Mouse (Mus musculus) CH12.LX (cell line): ENCODE data around the gene Hist2h2ac.

Experiments
- CHD1 ChIP-seq: IDR thresholded peaks from 2 replicates; pipeline ENCODE4 v1.6.1; 2012; ENCODE audit warnings: low read depth, low read length, improper control_type of control experiment, inconsistent platforms
- CTCF ChIP-seq, 2 experiments: IDR thresholded peaks in 1 of 2; conservative IDR thresholded peaks in 1 of 2; 2 replicates each; pipeline ENCODE4 v1.5.1; 2011 to 2012; ENCODE audit warnings: low read depth in 2 of 2, low read length in 2 of 2, improper control_type of control experiment in 1 of 2, inconsistent platforms in 1 of 2, mild to moderate bottlenecking in 1 of 2, moderate library complexity in 1 of 2
- GABPA ChIP-seq: IDR thresholded peaks from 2 replicates; pipeline ENCODE4 v1.6.1; 2012; ENCODE audit warnings: low read depth, low read length, improper control_type of control experiment, inconsistent platforms; ENCODE audit not compliant: insufficient replicate concordance
- IRF4 ChIP-seq: IDR thresholded peaks from 2 replicates; pipeline ENCODE4 v1.6.1; 2014; ENCODE audit warnings: low read depth, mild to moderate bottlenecking, inconsistent platforms, low read length, improper control_type of control experiment
- MAX ChIP-seq: IDR thresholded peaks from 2 replicates; pipeline ENCODE4 v1.6.1; 2011; ENCODE audit warnings: low read length, improper control_type of control experiment
- MAZ ChIP-seq: IDR thresholded peaks from 2 replicates; pipeline ENCODE4 v1.6.1; 2012; ENCODE audit warnings: low read depth, mild to moderate bottlenecking, inconsistent platforms, low read length, improper control_type of control experiment, moderate library complexity
- MEF2A ChIP-seq: IDR thresholded peaks from 2 replicates; pipeline ENCODE4 v1.6.1; 2014; ENCODE audit warnings: low read depth, mild to moderate bottlenecking, inconsistent platforms, low read length, improper control_type of control experiment, borderline replicate concordance
- POLR2A ChIP-seq: IDR thresholded peaks from 2 replicates; pipeline ENCODE4 v1.6.1; 2011; ENCODE audit warnings: low read depth, mild to moderate bottlenecking, improper control_type of control experiment, low read length
- POLR2AphosphoS2 ChIP-seq: IDR thresholded peaks from 2 replicates; pipeline ENCODE4 v1.6.1; 2011; ENCODE audit warnings: low read depth, low read length, improper control_type of control experiment
- USF1 ChIP-seq: IDR thresholded peaks from 2 replicates; pipeline ENCODE4 v1.6.1; 2014; ENCODE audit warnings: low read depth, mild to moderate bottlenecking, inconsistent platforms, low read length, improper control_type of control experiment
- ZMIZ1 ChIP-seq: IDR thresholded peaks from 2 replicates; pipeline ENCODE4 v1.6.1; 2012; ENCODE audit warnings: low read depth, mild to moderate bottlenecking, inconsistent platforms, low read length, improper control_type of control experiment

DNA sequence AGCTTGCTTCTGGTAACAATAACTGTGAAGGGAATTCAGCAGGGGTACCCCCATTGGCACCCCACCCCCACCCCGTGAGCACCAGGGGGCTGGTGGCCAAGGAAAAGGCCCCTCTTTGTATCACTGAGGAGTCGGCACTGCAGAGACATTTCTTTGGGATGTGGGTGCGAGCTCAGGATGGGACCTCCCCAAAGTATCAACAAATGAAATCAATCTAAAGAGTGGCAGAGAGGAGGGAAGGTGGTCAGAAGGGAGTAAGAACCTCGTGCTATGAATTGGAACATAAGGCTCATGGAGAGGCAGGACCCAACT lies 28.3 kb upstream of the Hist2h2ac start:
- TF ChIP-seq GABPA (no peak), POLR2A (no peak), MEF2A (no peak), CTCF (conservative IDR thresholded peaks at IDR 0.05 in 1 of 2, IDR thresholded peaks at IDR 0.05 in 1 of 2; ENCODE audit: low read depth in 2 of 2, low read length in 2 of 2) (no peak), CHD1 (no peak), IRF4 (no peak), ZMIZ1 (no peak), MAX (no peak), POLR2AphosphoS2 (no peak), USF1 (no peak), MAZ (no peak)
